9 mouse cellular contexts compared by ENCODE assay signal in the genomic region with DNA sequence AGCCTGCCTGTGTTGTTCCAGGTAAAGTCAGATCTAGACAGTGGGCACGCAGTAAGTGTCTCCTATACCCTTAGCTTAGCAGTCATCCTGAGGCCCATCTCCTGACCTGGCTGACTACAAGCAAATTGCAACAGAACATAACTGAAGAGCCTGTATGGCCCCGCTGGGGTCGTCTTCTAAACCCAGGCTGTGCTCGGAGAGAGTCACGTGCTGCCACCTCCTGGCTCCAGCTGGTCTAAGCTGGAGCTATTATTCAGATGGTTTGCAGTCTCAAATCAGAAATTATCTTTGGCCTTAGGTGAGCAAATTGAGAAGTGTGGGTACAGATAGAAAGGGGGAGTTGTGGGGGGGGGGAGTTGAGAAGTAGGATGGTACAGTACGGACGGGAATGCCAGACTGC.
DNase-seq lines count a peak whose midpoint lies in the region; ATAC-seq lines count a peak whose summit lies in the region.
"Had no signal": no experiment of that assay in that cellular context is flagged by ENCODE, and none has a peak within 500 bp of the region (broad histone marks: within the 10 kb centered on the region; RNA-seq: fewer than 3 reads in every experiment).

No protein-coding gene starts in this region.

- no peak overlapping the region for H3K9ac ChIP-seq in hindbrain, embryonic 16.5 days (ENCODE audit: low read depth, low read length)

- H3K27ac ChIP-seq in hindbrain, embryonic 10.5 days: no peak overlapping the region
- H3K27ac ChIP-seq in hindbrain, embryonic 16.5 days (ENCODE audit: low read depth, low read length): no peak overlapping the region
- H3K27ac ChIP-seq: macrophage had no signal

- no peaks in the 10 kb centered on the region for H3K27me3 ChIP-seq in hindbrain, embryonic 10.5 days (ENCODE audit: insufficient read depth, poor library complexity, severe bottlenecking)
- no peaks in the 10 kb centered on the region for H3K27me3 ChIP-seq in hindbrain, embryonic 16.5 days (replicated peaks; ENCODE audit: control insufficient read depth, insufficient read depth, low read length)

- no peaks in the 10 kb centered on the region for H3K4me1 ChIP-seq in hindbrain, embryonic 10.5 days (replicated peaks)
- no peaks in the 10 kb centered on the region for H3K4me1 ChIP-seq in hindbrain, embryonic 16.5 days (ENCODE audit: control insufficient read depth, insufficient read depth, low read depth, low read length)

- H3K4me3 ChIP-seq in hindbrain, embryonic 10.5 days: no peak overlapping the region
- no peak overlapping the region for H3K4me3 ChIP-seq in hindbrain, embryonic 16.5 days (ENCODE audit: low read length)

- no peaks in the 10 kb centered on the region for H3K9me3 ChIP-seq in hindbrain, embryonic 10.5 days
- no peaks in the 10 kb centered on the region for H3K9me3 ChIP-seq in hindbrain, embryonic 16.5 days (ENCODE audit: control insufficient read depth, low read length)

- DNase-seq in hindbrain, embryonic 10.5 days (ENCODE audit: low spot score): peak; percentile 29
- DNase-seq in urinary bladder, adult 18-20 months (ENCODE audit: low spot score in 2 of 2): peak; percentile 3 to 20
- DNase-seq in urinary bladder, postnatal 10 days (ENCODE audit: low spot score): no peak
- DNase-seq in kidney, postnatal 14 days: peak; percentile 7
- no peak for DNase-seq in adrenal gland, postnatal 10 days
- DNase-seq in frontal cortex, postnatal 14 days (ENCODE audit: low spot score in 2 of 2): no peak

- no peak overlapping the region for H3K4me2 ChIP-seq in hindbrain, embryonic 16.5 days (ENCODE audit: low read length)

- 51% methylated on average over 7 of the region's 7 CpGs for WGBS in hindbrain, embryonic 10.5 days
- WGBS in hindbrain, embryonic 16.5 days: 49% methylated on average over 7 of the region's 7 CpGs

- ATAC-seq in hindbrain, embryonic 16.5 days: no peak
- ATAC-seq in frontal cortex, adult (ENCODE audit: low TSS enrichment): no peak

- no peaks in the 10 kb centered on the region for H3K36me3 ChIP-seq in hindbrain, embryonic 10.5 days
- H3K36me3 ChIP-seq in hindbrain, embryonic 16.5 days (ENCODE audit: control insufficient read depth, insufficient read depth, low read length): no peaks in the 10 kb centered on the region

Comparison
In these comparisons a context has a peak if more than half of its experiments do, and no peak if none do; other contexts are left out.
1. DNase-seq: peak in hindbrain, embryonic 10.5 days (single experiment), urinary bladder, adult 18-20 months (2 of 2) and kidney, postnatal 14 days (single experiment); none in urinary bladder, postnatal 10 days (single experiment), adrenal gland, postnatal 10 days (single experiment) and frontal cortex, postnatal 14 days (0 of 2).